Mouse (Mus musculus) 3134 (cell line): ENCODE results near the gene Pik3r5.

ENCODE experiments used
- DNase-seq: peaks from one replicate; pipeline ENCODE4 v3.0.0-alpha.2; 2011; ENCODE audit warnings: low spot score; ENCODE audit not compliant: insufficient read length; ENCODE audit errors: extremely low read depth

Gene Pik3r5

GRCm38 (mm10) chr11:68519362-68519761, 87.4 kb downstream of the Pik3r5 start:
- no peak for DNase-seq

GRCm38 (mm10) chr11:68519815-68520214, 87.9 kb downstream of the Pik3r5 start:
- DNase-seq = no peak

GRCm38 (mm10) chr11:68520439-68520838, 88.5 kb downstream of the Pik3r5 start:
- no peak for DNase-seq

- DNase-seq = no peak
Measured at GRCm38 (mm10) chr11:68521352-68521751, 89.4 kb downstream of the Pik3r5 start.

- no peak for DNase-seq
Measured at GRCm38 (mm10) chr11:68526441-68526840, 94.5 kb downstream of the Pik3r5 start.

GRCm38 (mm10) chr11:68531066-68531806, 99.3 kb downstream of the Pik3r5 start:
- no peak for DNase-seq

GRCm38 (mm10) chr11:68531941-68532535, 100.1 kb downstream of the Pik3r5 start:
- no peak for DNase-seq

GRCm38 (mm10) chr11:68532773-68533172, 100.9 kb downstream of the Pik3r5 start:
- no peak for DNase-seq

- no peak for DNase-seq
Measured at GRCm38 (mm10) chr11:68533971-68534475, 102.1 kb downstream of the Pik3r5 start.

GRCm38 (mm10) chr11:68536026-68536425, 104.1 kb downstream of the Pik3r5 start:
- DNase-seq = no peak

- DNase-seq = no peak
Measured at GRCm38 (mm10) chr11:68536465-68536864, 104.5 kb downstream of the Pik3r5 start.

- no peak for DNase-seq
Measured at GRCm38 (mm10) chr11:68539621-68540020, 107.7 kb downstream of the Pik3r5 start.

- DNase-seq = no peak
Measured at GRCm38 (mm10) chr11:68544554-68544953, 112.6 kb downstream of the Pik3r5 start.

GRCm38 (mm10) chr11:68545172-68545571, 113.3 kb downstream of the Pik3r5 start:
- no peak for DNase-seq

- DNase-seq = no peak
Measured at GRCm38 (mm10) chr11:68545682-68546222, 113.8 kb downstream of the Pik3r5 start.
